8 mouse cellular contexts compared by ENCODE assay signal in genomic region chr12:16808045-16808444, GRCm38 (mm10). TPM values are rescaled to one million over a fixed set of nuclear protein-coding genes. Genes with fewer than 3 reads are reported as not detected.
DNase-seq lines count a peak whose midpoint lies in the region; ATAC-seq and TF ChIP-seq lines count a peak whose summit lies in the region.

No protein-coding gene starts in this region.

- no peak overlapping the region for H3K27ac ChIP-seq in heart, postnatal 0 days (ENCODE audit: low read depth)
- no peak overlapping the region for H3K27ac ChIP-seq in heart, embryonic 12.5 days (ENCODE audit: poor library complexity, severe bottlenecking)
- H3K27ac ChIP-seq in neural tube, embryonic 11.5 days (ENCODE audit: low read depth, low read length): no peak overlapping the region

- peak; percentile 51 for DNase-seq in heart, postnatal 0 days (ENCODE audit: low spot score)
- peak; percentile 59 for DNase-seq in testis, postnatal 10 days (ENCODE audit: low spot score)
- no peak for DNase-seq in testis, postnatal 14 days (ENCODE audit: low spot score)
- peak; percentile 67 for DNase-seq in brain, embryonic 14.5 days (ENCODE audit: low read depth)
- DNase-seq in kidney, adult 9 months: peak; percentile 41
- DNase-seq in neural tube, embryonic 11.5 days (ENCODE audit: low spot score): peak; percentile 46

- ATAC-seq in heart, postnatal 0 days (ENCODE audit: insufficient read depth, low read depth): peak; percentile 28
- ATAC-seq in heart, embryonic 12.5 days (ENCODE audit: insufficient number of reproducible peaks, low FRiP score): no peak
- ATAC-seq in neural tube, embryonic 11.5 days (ENCODE audit: insufficient read depth, low FRiP score, low TSS enrichment): no peak
- no peak for ATAC-seq in cerebellum, adult (ENCODE audit: insufficient number of reproducible peaks, low FRiP score, low TSS enrichment)

- TF ChIP-seq POLR2A in brain, embryonic 14.5 days (IDR thresholded peaks at IDR 0.05; ENCODE audit: borderline replicate concordance, extremely low read depth, insufficient read depth, insufficient read length, poor library complexity, severe bottlenecking): no peak

- no peak for TF ChIP-seq EP300 in heart, postnatal 0 days (IDR thresholded peaks at IDR 0.05; ENCODE audit: low read depth)

- H3K36me3 ChIP-seq in heart, postnatal 0 days (replicated peaks; ENCODE audit: control insufficient read depth, insufficient read depth, low read length): no peaks in the 10 kb centered on the region
- H3K36me3 ChIP-seq in heart, embryonic 12.5 days: peaks cover 2% of the 10 kb centered on the region; the same call in 1 of the 2 replicates
- no peaks in the 10 kb centered on the region for H3K36me3 ChIP-seq in neural tube, embryonic 11.5 days (ENCODE audit: control insufficient read depth, insufficient read depth, low read length)

- no peaks in the 10 kb centered on the region for H3K9me3 ChIP-seq in heart, postnatal 0 days (replicated peaks; ENCODE audit: control insufficient read depth, low read length)
- no peaks in the 10 kb centered on the region for H3K9me3 ChIP-seq in heart, embryonic 12.5 days (replicated peaks)
- H3K9me3 ChIP-seq in neural tube, embryonic 11.5 days (ENCODE audit: control insufficient read depth, low read length): no peaks in the 10 kb centered on the region

- H3K4me2 ChIP-seq in heart, postnatal 0 days (ENCODE audit: low read depth, low read length): no peak overlapping the region
- no peak overlapping the region for H3K4me2 ChIP-seq in heart, embryonic 12.5 days
- H3K4me2 ChIP-seq in neural tube, embryonic 11.5 days (ENCODE audit: low read depth): no peak overlapping the region

- H3K9ac ChIP-seq in heart, postnatal 0 days (replicated peaks; ENCODE audit: low read depth, low read length): no peak overlapping the region
- no peak overlapping the region for H3K9ac ChIP-seq in heart, embryonic 12.5 days
- no peak overlapping the region for H3K9ac ChIP-seq in neural tube, embryonic 11.5 days (ENCODE audit: low read length)

- peaks cover 15% of the 10 kb centered on the region; the same call in 1 of the 2 replicates for H3K27me3 ChIP-seq in heart, postnatal 0 days (ENCODE audit: control insufficient read depth, insufficient read depth, low read length)
- peaks cover 31% of the 10 kb centered on the region for H3K27me3 ChIP-seq in heart, embryonic 12.5 days (replicated peaks)
- H3K27me3 ChIP-seq in neural tube, embryonic 11.5 days (ENCODE audit: control insufficient read depth, insufficient read depth, low read length): peaks cover 4% of the 10 kb centered on the region; the same call in 1 of the 2 replicates

- H3K4me1 ChIP-seq in heart, postnatal 0 days (ENCODE audit: control insufficient read depth, insufficient read depth): peaks cover 12% of the 10 kb centered on the region
- H3K4me1 ChIP-seq in heart, embryonic 12.5 days (replicated peaks): peaks cover 13% of the 10 kb centered on the region
- H3K4me1 ChIP-seq in neural tube, embryonic 11.5 days (ENCODE audit: control insufficient read depth, insufficient read depth, low read length): peaks cover 7% of the 10 kb centered on the region

- WGBS in heart, postnatal 0 days: 31% methylated on average over 3 of the region's 3 CpGs
- 33% methylated on average over 3 of the region's 3 CpGs for WGBS in heart, embryonic 12.5 days
- WGBS in neural tube, embryonic 11.5 days: 39% methylated on average over 3 of the region's 3 CpGs

- peak; percentile 73 for TF ChIP-seq CTCF in heart, postnatal 0 days (IDR thresholded peaks at IDR 0.05; ENCODE audit: low read depth)
- TF ChIP-seq CTCF in brain, embryonic 14.5 days (IDR thresholded peaks at IDR 0.05; ENCODE audit: borderline replicate concordance, extremely low read depth, insufficient read depth, insufficient read length): peak; percentile 72; the same call in 1 of the 2 replicates

- no peak overlapping the region for H3K4me3 ChIP-seq in heart, postnatal 0 days (ENCODE audit: low read depth, low read length)
- no peak overlapping the region for H3K4me3 ChIP-seq in heart, embryonic 12.5 days
- H3K4me3 ChIP-seq in neural tube, embryonic 11.5 days (ENCODE audit: low read depth, low read length): no peak overlapping the region

RNA-seq across cellular contexts. Expression of gene E2f6, which starts 2.7 kb away (rescaled TPM):
- 32.2 and 50.4 TPM in 2 replicates for total RNA-seq in heart, postnatal 0 days (2014; rRNA removed; ENCODE audit: low replicate concordance)
- 34.1 and 35.4 TPM in 2 replicates for polyA plus RNA-seq in heart, postnatal 0 days (2015; fragmentation: Nextera tagmentation; extraction: Ambion mirVana)
- 62.7 and 63.4 TPM in 2 replicates for polyA plus RNA-seq in heart, embryonic 12.5 days (2016; fragmentation: Nextera tagmentation; extraction: Ambion mirVana)
- polyA plus RNA-seq in brain, embryonic 14.5 days (2012; rRNA removed): 40.6 and 45.3 TPM in 2 replicates
- polyA plus RNA-seq in neural tube, embryonic 11.5 days (2014; fragmentation: Nextera tagmentation; extraction: Ambion mirVana): 71.8 and 73.9 TPM in 2 replicates

RNA-seq across cellular contexts. Expression of gene Greb1, which starts 7.4 kb away (rescaled TPM):
- 0.08 and 0.15 TPM in 2 replicates for total RNA-seq in heart, postnatal 0 days (2014; rRNA removed; ENCODE audit: low replicate concordance)
- polyA plus RNA-seq in heart, postnatal 0 days (2015; fragmentation: Nextera tagmentation; extraction: Ambion mirVana): 0.11 and 0.12 TPM in 2 replicates
- polyA plus RNA-seq in heart, embryonic 12.5 days (2016; fragmentation: Nextera tagmentation; extraction: Ambion mirVana): 1.7 and 3.7 TPM in 2 replicates
- 2.5 and 4.8 TPM in 2 replicates for polyA plus RNA-seq in brain, embryonic 14.5 days (2012; rRNA removed)
- 6.6 and 10.0 TPM in 2 replicates for polyA plus RNA-seq in neural tube, embryonic 11.5 days (2014; fragmentation: Nextera tagmentation; extraction: Ambion mirVana)
